Mouse (Mus musculus): ENCODE data around the gene Cdx2. TPM values are rescaled to one million over a fixed set of nuclear protein-coding genes. Genes with fewer than 3 reads are reported as not detected.

The Cdx2 gene
- polyA plus RNA-seq, 1 experiment from 2014 or later = 0.18 TPM

DNA sequence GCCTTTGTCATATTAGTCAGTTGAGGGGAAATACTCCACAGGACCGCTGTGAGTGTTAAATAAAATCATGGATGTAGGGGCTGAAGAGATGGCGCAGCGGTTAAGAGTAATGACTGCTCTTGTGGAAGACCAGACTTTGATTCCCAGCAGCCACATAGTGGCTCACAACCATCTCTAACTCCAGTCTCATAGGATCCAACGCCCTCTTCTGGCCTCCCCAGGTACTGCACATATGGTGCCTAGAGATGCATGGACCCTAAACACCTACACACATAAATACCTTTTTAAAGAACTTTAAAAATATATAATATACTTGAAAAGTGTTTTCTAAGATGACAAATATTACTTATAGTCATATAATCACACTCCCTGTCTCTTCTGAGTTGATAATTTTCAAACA lies 22.7 kb downstream of the Cdx2 start:
- no peaks in the 10 kb centered on the region for H3K36me3 ChIP-seq (ENCODE audit: control insufficient read depth, insufficient read depth)
- no peak overlapping the region for H3K4me3 ChIP-seq (ENCODE audit: low read depth, low read length)
- no peaks in the 10 kb centered on the region for H3K9me3 ChIP-seq (replicated peaks; ENCODE audit: control insufficient read depth, low read length)
- H3K9ac ChIP-seq (ENCODE audit: low read depth, low read length) = no peak overlapping the region
- H3K27me3 ChIP-seq (ENCODE audit: control insufficient read depth, insufficient read depth, low read depth, low read length) = no peaks in the 10 kb centered on the region; the same call in 1 of the 2 replicates
- WGBS (ENCODE audit: insufficient replicate concordance) = 61% methylated on average over 4 of the region's 4 CpGs
- ATAC-seq (ENCODE audit: low read depth) = no peak
- H3K27ac ChIP-seq (ENCODE audit: low read length) = no peak overlapping the region
- H3K4me1 ChIP-seq (ENCODE audit: control insufficient read depth, low read depth, low read length) = no peaks in the 10 kb centered on the region
- H3K4me2 ChIP-seq (ENCODE audit: low read depth, low read length) = no peak overlapping the region

DNA sequence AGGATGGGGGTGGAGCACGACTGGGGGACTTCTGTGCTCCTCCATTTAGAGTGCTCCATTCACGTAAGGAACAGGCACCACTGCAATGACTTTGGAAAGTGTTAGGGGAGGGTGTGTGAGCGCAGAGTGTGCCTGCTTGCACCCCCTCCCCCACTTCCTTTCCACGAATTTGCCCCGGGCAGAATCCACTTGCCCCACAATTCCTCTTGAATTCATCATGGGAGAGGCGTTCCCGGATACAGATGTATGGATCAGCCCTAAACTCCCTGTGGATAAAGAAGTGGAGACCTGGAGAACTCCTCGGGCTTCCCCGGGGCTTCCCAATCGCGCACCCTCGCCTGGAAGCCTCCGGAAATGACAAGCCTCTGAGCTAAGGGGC lies 29.5 kb downstream of the Cdx2 start:
- no peaks in the 10 kb centered on the region for H3K4me1 ChIP-seq (ENCODE audit: control insufficient read depth, low read depth, low read length)

DNA sequence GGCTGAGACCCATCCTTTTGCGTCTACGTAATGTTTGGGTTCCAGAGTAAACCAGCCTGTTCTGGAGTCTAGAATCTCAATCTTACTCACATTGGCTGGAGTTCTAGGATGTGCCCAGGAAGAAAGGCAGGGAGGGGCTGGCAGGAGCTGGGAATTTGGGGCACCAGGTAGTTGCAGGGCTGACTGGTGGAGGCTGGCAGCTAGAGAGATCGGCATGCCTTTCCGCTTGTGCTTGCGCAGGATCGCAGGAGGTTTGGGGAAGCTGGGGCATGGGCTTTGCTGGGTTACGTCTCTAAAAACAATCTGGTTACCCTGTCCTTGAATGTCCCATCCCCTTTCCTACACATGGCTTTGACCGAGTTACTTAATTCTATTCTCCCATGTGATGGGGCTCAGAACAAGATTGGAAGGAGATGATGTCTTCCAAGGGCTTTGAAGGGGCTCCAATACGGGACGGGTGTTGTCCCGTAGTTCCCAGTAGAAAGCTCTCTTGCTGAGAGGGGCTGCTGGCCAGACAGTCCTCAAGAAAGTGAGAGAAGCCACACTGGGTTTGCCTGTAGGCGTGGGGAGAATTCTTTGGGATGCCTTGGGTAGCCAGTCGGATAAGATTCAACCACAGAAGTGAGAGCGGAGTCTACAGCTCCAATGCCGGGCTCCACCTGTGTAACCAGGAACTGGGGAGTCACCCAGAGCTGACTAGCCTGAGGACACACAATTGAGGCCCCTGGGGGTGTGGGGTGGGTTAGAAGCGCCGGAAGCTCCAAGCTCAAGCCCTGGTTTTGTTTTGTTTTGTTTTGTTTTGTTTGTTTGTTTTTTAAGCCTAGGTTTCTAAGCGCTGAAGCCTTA lies 30.1 kb downstream of the Cdx2 start:
- H3K4me1 ChIP-seq (ENCODE audit: control insufficient read depth, low read depth, low read length) = no peaks in the 10 kb centered on the region
- ATAC-seq (ENCODE audit: low read depth) = no peak
- peaks cover 64% of the 10 kb centered on the region for H3K27me3 ChIP-seq (ENCODE audit: control insufficient read depth, insufficient read depth, low read depth, low read length)
- H3K9me3 ChIP-seq (replicated peaks; ENCODE audit: control insufficient read depth, low read length) = no peaks in the 10 kb centered on the region
- H3K9ac ChIP-seq (ENCODE audit: low read depth, low read length) = no peak overlapping the region
- H3K4me2 ChIP-seq (ENCODE audit: low read depth, low read length) = no peak overlapping the region
- H3K4me3 ChIP-seq (ENCODE audit: low read depth, low read length) = no peak overlapping the region
- WGBS (ENCODE audit: insufficient replicate concordance) = 2% methylated on average over 18 of the region's 18 CpGs
- H3K36me3 ChIP-seq (ENCODE audit: control insufficient read depth, insufficient read depth) = no peaks in the 10 kb centered on the region
- no peak overlapping the region for H3K27ac ChIP-seq (ENCODE audit: low read length)

More for the DNA sequence above, 29.5 kb downstream of the Cdx2 start:
- Histone ChIP-seq H3K4me2 (ENCODE audit: low read depth, low read length) (no peak overlapping the region), H3K27me3 (ENCODE audit: control insufficient read depth, insufficient read depth, low read depth, low read length) (peaks cover 58% of the 10 kb centered on the region), H3K4me3 (ENCODE audit: low read depth, low read length) (no peak overlapping the region), H3K9ac (ENCODE audit: low read depth, low read length) (no peak overlapping the region), H3K9me3 (replicated peaks; ENCODE audit: control insufficient read depth, low read length) (no peaks in the 10 kb centered on the region), H3K36me3 (ENCODE audit: control insufficient read depth, insufficient read depth) (no peaks in the 10 kb centered on the region), H3K27ac (ENCODE audit: low read length) (no peak overlapping the region)
- WGBS (ENCODE audit: insufficient replicate concordance) = 1% methylated on average over 13 of the region's 13 CpGs
- ATAC-seq (ENCODE audit: low read depth) = no peak

DNA sequence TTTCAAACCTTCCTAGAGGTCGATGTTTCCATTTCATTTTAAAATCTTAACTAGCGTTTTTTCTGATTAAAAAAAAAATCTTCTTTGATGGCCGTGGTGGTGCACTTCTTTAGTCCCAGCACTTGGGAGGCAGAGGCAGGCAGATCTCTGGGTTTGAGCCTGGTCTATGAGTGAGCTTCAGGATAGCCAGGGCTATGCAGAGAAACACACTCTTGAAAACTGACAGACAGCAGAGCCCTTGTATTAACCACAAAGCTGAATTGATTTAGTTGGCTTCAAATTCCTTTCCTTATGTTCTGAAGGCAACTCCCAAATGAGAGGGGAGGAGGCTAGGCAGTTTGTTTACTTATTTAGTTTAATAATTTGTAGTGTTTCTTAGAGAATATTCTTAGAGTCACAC lies 31.3 kb downstream of the Cdx2 start:
- Histone ChIP-seq H3K4me1 (ENCODE audit: control insufficient read depth, low read depth, low read length) (no peaks in the 10 kb centered on the region), H3K27me3 (ENCODE audit: control insufficient read depth, insufficient read depth, low read depth, low read length) (peaks cover 76% of the 10 kb centered on the region), H3K36me3 (ENCODE audit: control insufficient read depth, insufficient read depth) (no peaks in the 10 kb centered on the region), H3K27ac (ENCODE audit: low read length) (no peak overlapping the region), H3K9me3 (replicated peaks; ENCODE audit: control insufficient read depth, low read length) (no peaks in the 10 kb centered on the region), H3K4me3 (ENCODE audit: low read depth, low read length) (no peak overlapping the region), H3K9ac (ENCODE audit: low read depth, low read length) (no peak overlapping the region), H3K4me2 (ENCODE audit: low read depth, low read length) (no peak overlapping the region)
- ATAC-seq (ENCODE audit: low read depth) = no peak
- 12% methylated on average over 3 of the region's 3 CpGs for WGBS (ENCODE audit: insufficient replicate concordance)

DNA sequence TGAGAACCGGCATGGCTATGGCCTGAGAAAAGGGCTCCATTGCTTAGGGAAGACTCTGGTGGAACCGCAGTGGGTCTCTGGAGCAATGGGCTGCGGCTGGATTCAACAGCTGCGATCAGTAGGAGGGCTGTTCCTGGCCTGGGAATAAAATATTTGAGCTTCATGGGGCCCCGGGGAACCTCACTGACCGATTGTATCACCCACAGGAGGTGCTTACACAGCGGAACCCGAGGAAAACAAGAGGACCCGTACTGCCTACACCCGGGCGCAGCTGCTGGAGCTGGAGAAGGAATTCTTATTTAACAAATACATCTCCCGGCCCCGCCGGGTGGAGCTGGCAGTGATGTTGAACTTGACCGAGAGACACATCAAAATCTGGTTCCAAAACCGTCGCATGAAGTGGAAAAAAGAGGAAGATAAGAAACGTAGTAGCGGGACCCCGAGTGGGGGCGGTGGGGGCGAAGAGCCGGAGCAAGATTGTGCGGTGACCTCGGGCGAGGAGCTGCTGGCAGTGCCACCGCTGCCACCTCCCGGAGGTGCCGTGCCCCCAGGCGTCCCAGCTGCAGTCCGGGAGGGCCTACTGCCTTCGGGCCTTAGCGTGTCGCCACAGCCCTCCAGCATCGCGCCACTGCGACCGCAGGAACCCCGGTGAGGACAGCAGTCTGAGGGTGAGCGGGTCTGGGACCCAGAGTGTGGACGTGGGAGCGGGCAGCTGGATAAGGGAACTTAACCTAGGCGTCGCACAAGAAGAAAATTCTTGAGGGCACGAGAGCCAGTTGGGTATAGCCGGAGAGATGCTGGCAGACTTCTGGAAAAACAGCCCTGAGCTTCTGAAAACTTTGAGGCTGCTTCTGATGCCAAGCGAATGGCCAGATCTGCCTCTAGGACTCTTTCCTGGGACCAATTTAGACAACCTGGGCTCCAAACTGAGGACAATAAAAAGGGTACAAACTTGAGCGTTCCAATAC lies 32.6 kb downstream of the Cdx2 start:
- WGBS (ENCODE audit: insufficient replicate concordance) = 2% methylated on average over 48 of the region's 48 CpGs
- H3K4me2 ChIP-seq (ENCODE audit: low read depth, low read length) = no peak overlapping the region
- ATAC-seq (ENCODE audit: low read depth) = no peak

DNA sequence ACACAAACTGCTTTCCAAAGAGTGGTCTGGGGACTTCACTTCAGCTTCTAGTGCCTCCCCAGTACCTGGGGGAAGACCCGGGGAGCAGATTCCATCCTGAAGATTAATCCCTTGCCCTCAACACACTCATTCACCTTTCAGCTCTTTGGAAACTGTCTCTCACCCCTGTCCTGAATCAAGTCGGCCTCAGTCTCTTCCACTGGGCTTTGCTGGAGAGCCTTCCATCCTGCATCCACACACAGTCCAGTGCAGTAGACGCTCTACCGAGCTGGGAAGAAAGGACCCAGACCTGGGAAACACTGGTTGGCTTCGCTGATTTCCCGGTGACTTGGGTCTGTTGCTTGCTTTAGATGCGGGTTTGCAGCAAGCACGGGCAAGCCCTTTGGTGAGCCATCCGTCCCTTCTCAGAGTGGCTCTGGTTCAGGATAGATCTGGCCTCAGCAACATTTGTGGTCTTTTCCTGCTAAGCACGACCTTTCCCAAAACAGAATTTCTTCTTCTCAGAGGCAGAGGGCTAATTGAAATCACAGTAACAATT lies 34.2 kb downstream of the Cdx2 start:
- H3K27ac ChIP-seq (ENCODE audit: low read length) = no peak overlapping the region
- H3K4me2 ChIP-seq (ENCODE audit: low read depth, low read length) = no peak overlapping the region
- H3K9ac ChIP-seq (ENCODE audit: low read depth, low read length) = no peak overlapping the region
- peaks cover 97% of the 10 kb centered on the region for H3K27me3 ChIP-seq (ENCODE audit: control insufficient read depth, insufficient read depth, low read depth, low read length)
- H3K4me3 ChIP-seq (ENCODE audit: low read depth, low read length) = no peak overlapping the region
- 3% methylated on average over 10 of the region's 10 CpGs for WGBS (ENCODE audit: insufficient replicate concordance)
- no peak for ATAC-seq (ENCODE audit: low read depth)
- H3K4me1 ChIP-seq (ENCODE audit: control insufficient read depth, low read depth, low read length) = no peaks in the 10 kb centered on the region
- H3K36me3 ChIP-seq (ENCODE audit: control insufficient read depth, insufficient read depth) = no peaks in the 10 kb centered on the region
- no peaks in the 10 kb centered on the region for H3K9me3 ChIP-seq (replicated peaks; ENCODE audit: control insufficient read depth, low read length)

More for the DNA sequence above, 32.6 kb downstream of the Cdx2 start:
- H3K36me3 ChIP-seq (ENCODE audit: control insufficient read depth, insufficient read depth) = no peaks in the 10 kb centered on the region
- no peak overlapping the region for H3K9ac ChIP-seq (ENCODE audit: low read depth, low read length)
- H3K9me3 ChIP-seq (replicated peaks; ENCODE audit: control insufficient read depth, low read length) = no peaks in the 10 kb centered on the region
- no peak overlapping the region for H3K27ac ChIP-seq (ENCODE audit: low read length)
- no peak overlapping the region for H3K4me3 ChIP-seq (ENCODE audit: low read depth, low read length)
- peaks cover 89% of the 10 kb centered on the region for H3K27me3 ChIP-seq (ENCODE audit: control insufficient read depth, insufficient read depth, low read depth, low read length)
- H3K4me1 ChIP-seq (ENCODE audit: control insufficient read depth, low read depth, low read length) = no peaks in the 10 kb centered on the region

DNA sequence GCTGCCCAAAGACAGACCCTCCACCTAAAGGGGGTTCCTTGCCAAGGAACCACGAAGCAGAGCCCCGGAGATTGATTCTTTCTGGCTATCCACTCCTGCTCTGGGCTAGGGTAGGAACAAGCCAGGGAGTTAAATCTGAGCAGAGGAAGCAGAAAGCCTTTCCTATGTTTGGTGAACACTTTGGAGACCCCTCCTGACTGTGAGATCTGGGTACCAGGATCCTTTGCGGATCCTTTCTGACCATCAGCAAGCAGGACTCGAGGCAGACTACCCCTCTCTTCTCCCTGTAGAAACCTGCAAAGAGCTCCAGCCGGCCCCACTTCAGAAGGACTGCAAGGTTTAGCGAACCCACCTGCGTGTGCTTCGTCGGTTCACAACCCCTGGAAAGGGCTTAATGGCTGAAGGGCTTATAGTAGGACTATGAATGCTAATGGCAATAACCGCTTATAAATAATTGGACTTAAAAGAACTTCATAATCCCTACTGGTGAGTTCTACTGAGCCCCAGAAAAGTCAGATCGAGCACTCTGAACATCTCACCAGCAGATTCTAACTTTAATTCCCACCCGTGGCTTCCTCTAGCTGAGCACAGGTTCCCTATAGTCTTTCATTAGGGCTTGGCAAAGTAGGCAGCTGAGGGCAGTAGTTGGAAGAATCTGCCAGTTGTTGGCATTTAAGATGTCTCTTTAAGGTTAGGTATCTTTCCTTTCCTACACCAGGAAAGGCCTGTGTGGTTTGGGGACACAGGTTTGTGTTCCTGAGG lies 34.8 kb downstream of the Cdx2 start:
- WGBS (ENCODE audit: insufficient replicate concordance) = 8% methylated on average over 12 of the region's 12 CpGs
- Histone ChIP-seq H3K4me3 (ENCODE audit: low read depth, low read length) (no peak overlapping the region), H3K4me2 (ENCODE audit: low read depth, low read length) (no peak overlapping the region)

More for the DNA sequence above, 34.8 kb downstream of the Cdx2 start:
- Histone ChIP-seq H3K27ac (ENCODE audit: low read length) (no peak overlapping the region), H3K36me3 (ENCODE audit: control insufficient read depth, insufficient read depth) (no peaks in the 10 kb centered on the region), H3K9ac (ENCODE audit: low read depth, low read length) (no peak overlapping the region), H3K27me3 (ENCODE audit: control insufficient read depth, insufficient read depth, low read depth, low read length) (peaks cover 97% of the 10 kb centered on the region), H3K4me1 (ENCODE audit: control insufficient read depth, low read depth, low read length) (no peaks in the 10 kb centered on the region), H3K9me3 (replicated peaks; ENCODE audit: control insufficient read depth, low read length) (no peaks in the 10 kb centered on the region)
- ATAC-seq (ENCODE audit: low read depth) = no peak
